Mouse (Mus musculus) heart, embryonic 14.5 days (tissue): ENCODE measurements around the gene Gpr18. TPM values are rescaled to one million over a fixed set of nuclear protein-coding genes. Genes with fewer than 3 reads are reported as not detected.
A peak's percentile ranks its signal among the peaks of the same experiment; 100 is the strongest.

ENCODE experiments used
- ATAC-seq: fragments of 200-750 bp; cut with Nextera tagmentation; 2 replicates; pipeline ENCODE4 v1.8.0; 2017; ENCODE audit warnings: low read depth, moderate TSS enrichment; ENCODE audit not compliant: insufficient number of reproducible peaks, insufficient read depth, low FRiP score
- H3K27ac ChIP-seq, 2 experiments: fragments of 200-500 bp in 1 of 2; fragments of 300-500 bp in 1 of 2; sonication (generic) in 1 of 2; replicated peaks in 1 of 2; 2 replicates each; pipeline ENCODE4 v1.5.1; 2012 to 2014; ENCODE audit warnings: low read depth in 2 of 2, low read length in 2 of 2, control low read depth in 1 of 2, mild to moderate bottlenecking in 1 of 2, mixed read lengths in 1 of 2; ENCODE audit not compliant: control insufficient read depth in 1 of 2, insufficient read depth in 1 of 2
- H3K27me3 ChIP-seq: fragments of 300-500 bp; sonication (generic); 2 replicates; pipeline ENCODE4 v1.6.1; 2014; ENCODE audit warnings: mild to moderate bottlenecking, low read length, control low read depth; ENCODE audit not compliant: control insufficient read depth, insufficient read depth
- H3K36me3 ChIP-seq: fragments of 300-500 bp; sonication (generic); 2 replicates; pipeline ENCODE4 v1.6.1; 2014; ENCODE audit warnings: mild to moderate bottlenecking, control low read depth, low read length, mixed read lengths; ENCODE audit not compliant: control insufficient read depth, insufficient read depth
- H3K4me1 ChIP-seq, 2 experiments: fragments of 200-500 bp in 1 of 2; fragments of 300-500 bp in 1 of 2; sonication (generic) in 1 of 2; 2 replicates each; pipeline ENCODE4 v1.6.1; 2012 to 2014; ENCODE audit warnings: low read length in 2 of 2, control low read depth in 1 of 2, mixed read lengths in 1 of 2; ENCODE audit not compliant: control insufficient read depth in 2 of 2, insufficient read depth in 2 of 2
- H3K4me2 ChIP-seq: fragments of 300-500 bp; sonication (generic); 2 replicates; pipeline ENCODE4 v1.6.1; 2014; ENCODE audit warnings: mild to moderate bottlenecking, low read length
- H3K4me3 ChIP-seq, 2 experiments: fragments of 200-500 bp in 1 of 2; fragments of 300-500 bp in 1 of 2; sonication (generic) in 1 of 2; 2 replicates each; pipeline ENCODE4 v1.5.1; 2012 to 2014; ENCODE audit warnings: low read length in 2 of 2, mild to moderate bottlenecking in 2 of 2, control low read depth in 1 of 2, low read depth in 1 of 2, moderate library complexity in 1 of 2; ENCODE audit not compliant: control insufficient read depth in 1 of 2, insufficient read depth in 1 of 2
- H3K9ac ChIP-seq: fragments of 300-500 bp; sonication (generic); 2 replicates; pipeline ENCODE4 v1.6.1; 2014; ENCODE audit warnings: mild to moderate bottlenecking, low read length
- H3K9me3 ChIP-seq: fragments of 300-500 bp; sonication (generic); 2 replicates; pipeline ENCODE4 v1.6.1; 2016; ENCODE audit warnings: low read length, control low read depth; ENCODE audit not compliant: control insufficient read depth
- WGBS: fragments of 180-500 bp; shearing (Covaris S2); extraction: QIAGEN DNeasy Blood & Tissue Kit; methylation state at CpG from one replicate; pipeline ENCODE4 v1.1.7; 2014; 5-methylcytosine and 5-hydroxymethylcytosine counted together
- polyA plus RNA-seq: library from polyadenylated mRNA; unstranded; fragments of >200 nt; fragmentation: Nextera tagmentation; extraction: Ambion mirVana; gene quantifications from 2 replicates; pipeline ENCODE4 v1.2.1, GENCODE M21; 2014

The Gpr18 gene
- polyA plus RNA-seq, 1 experiment from 2014 or later, result not detected

DNA sequence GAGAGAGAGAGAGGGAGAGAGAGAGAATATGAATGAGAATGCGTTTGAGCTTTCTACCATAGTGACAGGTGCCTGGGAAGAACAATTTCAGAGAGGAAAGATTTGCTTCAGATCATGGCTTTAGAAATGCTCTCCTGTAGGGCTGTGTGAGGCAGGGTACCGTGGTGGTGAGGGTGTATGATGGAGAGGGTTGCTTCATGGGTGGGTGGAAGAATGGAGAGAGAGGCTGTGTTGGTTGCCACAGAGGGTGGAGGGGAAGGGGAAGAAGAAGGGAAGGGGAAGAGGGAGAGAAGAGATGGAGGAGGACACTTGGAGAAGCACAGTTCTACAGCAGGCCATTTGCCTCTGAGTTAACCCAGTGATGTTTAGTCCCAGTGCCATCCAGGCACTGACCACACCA, 17.8 kb downstream of the Gpr18 start:
- no peaks in the 10 kb centered on the region for H3K36me3 ChIP-seq
- no peak overlapping the region for H3K27ac ChIP-seq
- no peaks in the 10 kb centered on the region for H3K27me3 ChIP-seq
- peaks cover 6 to 38% of the 10 kb centered on the region in 2 experiments for H3K4me1 ChIP-seq
- no peak overlapping the region for H3K4me3 ChIP-seq
- ATAC-seq, result no peak
- H3K4me2 ChIP-seq, result no peak overlapping the region
- H3K9me3 ChIP-seq, result no peaks in the 10 kb centered on the region
- no peak overlapping the region for H3K9ac ChIP-seq
- WGBS, result 92% methylated on average over 2 of the region's 2 CpGs

DNA sequence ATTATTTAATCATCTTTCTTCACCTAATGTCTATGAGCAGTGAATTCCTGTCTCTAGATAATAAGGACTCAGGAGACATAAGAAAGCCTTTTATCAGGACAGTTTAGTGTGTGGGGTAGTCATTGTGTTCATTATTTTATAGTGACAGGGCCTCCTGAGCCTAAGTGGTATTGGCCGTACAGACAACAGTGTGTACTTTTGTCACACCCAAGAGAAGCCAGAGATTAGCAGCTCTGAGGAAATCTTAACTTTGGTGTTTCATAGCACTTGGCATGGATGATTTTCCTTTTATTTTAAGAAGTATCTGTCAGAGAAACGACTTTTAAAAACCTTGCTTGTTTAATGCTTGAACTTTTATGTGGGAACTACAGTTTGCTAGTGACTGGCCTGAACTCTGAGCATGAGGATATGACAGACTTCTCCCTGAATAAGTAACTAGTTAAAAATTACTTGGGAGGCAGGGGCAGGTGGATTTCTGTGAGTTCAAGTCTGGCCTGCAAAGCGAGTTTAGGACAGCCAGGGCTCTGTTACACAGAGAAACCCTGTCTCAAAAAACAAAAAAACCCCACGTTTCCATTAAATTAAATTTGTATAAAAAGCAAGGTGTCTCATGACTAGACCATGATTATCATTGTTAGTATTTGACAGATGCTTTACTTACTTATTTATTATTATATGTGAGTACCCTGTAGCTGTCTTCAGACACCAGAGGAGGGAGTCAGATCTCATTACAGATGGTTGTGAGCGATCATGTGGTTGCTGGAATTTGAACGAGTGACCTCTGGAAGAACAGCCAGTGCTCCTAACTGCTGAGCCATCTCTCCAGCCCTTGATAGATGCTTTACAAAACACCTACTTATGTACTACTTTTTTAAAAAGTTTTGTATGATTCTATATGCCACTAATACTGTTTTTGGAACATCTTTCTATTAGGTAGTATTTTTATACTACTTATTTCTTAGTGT, 19.2 kb downstream of the Gpr18 start:
- Histone ChIP-seq H3K36me3 (no peaks in the 10 kb centered on the region), H3K4me3 (no peak overlapping the region), H3K4me1 (peaks cover 6 to 38% of the 10 kb centered on the region in 2 experiments), H3K9ac (no peak overlapping the region), H3K27ac (no peak overlapping the region), H3K27me3 (no peaks in the 10 kb centered on the region), H3K9me3 (no peaks in the 10 kb centered on the region), H3K4me2 (no peak overlapping the region)
- WGBS, result 60% methylated on average over 6 of the region's 6 CpGs
- ATAC-seq, result no peak

DNA sequence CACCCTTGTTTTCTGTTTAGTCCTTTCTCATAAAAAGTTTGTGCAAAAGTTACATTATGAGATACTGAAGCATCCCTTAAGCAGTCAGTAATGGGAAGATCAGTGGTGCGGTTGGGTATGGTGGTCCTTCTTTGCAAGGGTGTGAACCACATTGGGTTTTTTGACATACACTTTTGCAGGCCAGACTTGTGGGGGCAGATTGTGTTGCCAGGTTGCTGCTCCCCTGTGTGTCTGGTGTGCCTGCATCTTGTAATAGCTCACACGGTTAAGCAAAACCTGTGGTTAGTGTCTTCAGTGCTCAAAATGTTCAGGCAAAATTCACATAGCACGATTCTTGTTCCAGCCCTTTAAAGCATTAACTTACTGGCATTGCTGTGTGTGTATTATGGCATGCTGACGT, 20.3 kb downstream of the Gpr18 start:
- Histone ChIP-seq H3K4me2 (no peak overlapping the region), H3K9me3 (no peaks in the 10 kb centered on the region), H3K36me3 (peaks cover 5% of the 10 kb centered on the region; the same call in 1 of the 2 replicates), H3K4me1 (peaks cover 6 to 38% of the 10 kb centered on the region in 2 experiments), H3K9ac (no peak overlapping the region), H3K4me3 (no peak overlapping the region), H3K27me3 (no peaks in the 10 kb centered on the region), H3K27ac (no peak overlapping the region)
- WGBS, result 79% methylated on average over 4 of the region's 4 CpGs
- no peak for ATAC-seq

DNA sequence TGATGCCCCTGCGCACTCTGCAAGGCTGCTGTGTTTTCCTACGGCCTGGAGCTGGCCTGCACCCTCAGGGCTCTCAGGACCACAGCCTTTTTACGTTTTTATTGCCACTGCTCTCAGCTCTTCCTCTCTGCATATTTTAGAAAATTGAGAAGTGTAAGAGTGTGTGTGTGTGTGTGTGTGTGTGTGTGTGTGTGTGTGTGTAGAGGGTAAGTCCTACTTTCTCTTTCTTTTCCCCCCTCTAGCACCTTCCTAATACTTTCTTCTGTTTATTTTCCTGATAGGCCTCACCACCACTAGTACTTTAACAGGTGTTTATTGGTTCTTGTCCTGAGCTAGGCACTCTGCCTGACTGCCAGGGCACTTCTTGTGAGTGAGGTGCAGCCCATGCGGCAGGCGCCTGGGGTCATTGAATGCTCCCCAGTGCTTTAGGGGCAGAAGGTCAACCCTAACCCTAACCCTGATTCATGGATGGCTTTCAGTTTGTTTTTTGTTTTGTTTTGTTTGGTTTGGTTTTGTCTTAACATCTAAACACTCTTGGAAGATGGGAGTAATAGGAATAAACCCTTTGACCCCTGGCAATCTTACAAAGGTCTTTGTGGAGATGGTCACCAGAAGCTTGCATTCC, 21.0 kb downstream of the Gpr18 start:
- ATAC-seq, result no peak
- 90% methylated on average over 5 of the region's 5 CpGs for WGBS
- Histone ChIP-seq H3K27ac (no peak overlapping the region), H3K4me1 (peaks cover 6 to 38% of the 10 kb centered on the region in 2 experiments), H3K36me3 (peaks cover 5% of the 10 kb centered on the region; the same call in 1 of the 2 replicates), H3K9me3 (no peaks in the 10 kb centered on the region), H3K4me3 (no peak overlapping the region), H3K4me2 (no peak overlapping the region), H3K9ac (no peak overlapping the region), H3K27me3 (no peaks in the 10 kb centered on the region)

DNA sequence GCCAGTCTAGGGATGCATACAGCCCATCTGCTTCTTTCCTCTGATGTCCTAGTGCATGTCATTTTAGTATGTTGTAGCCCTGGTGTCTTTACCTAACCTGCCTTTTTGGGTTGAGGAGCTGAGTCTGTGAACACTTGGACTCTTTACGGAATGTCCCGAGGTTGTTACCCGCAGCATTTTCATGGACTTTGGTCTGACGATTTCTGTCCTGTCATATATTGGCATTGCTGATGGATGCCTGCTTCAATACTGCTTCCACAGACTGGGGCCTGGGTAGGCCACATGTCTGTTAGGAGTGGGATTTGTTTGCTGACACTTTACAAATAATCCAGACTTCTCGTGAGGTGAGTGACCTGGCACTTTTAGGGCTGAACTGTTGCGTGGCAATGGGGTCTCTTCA, 21.8 kb downstream of the Gpr18 start:
- Histone ChIP-seq H3K4me1 (peaks cover 6 to 31% of the 10 kb centered on the region in 2 experiments), H3K4me2 (no peak overlapping the region), H3K4me3 (no peak overlapping the region), H3K9me3 (no peaks in the 10 kb centered on the region), H3K9ac (no peak overlapping the region), H3K27me3 (no peaks in the 10 kb centered on the region), H3K27ac (no peak overlapping the region), H3K36me3 (peaks cover 5% of the 10 kb centered on the region; the same call in 1 of the 2 replicates)
- ATAC-seq, result no peak
- WGBS, result 86% methylated on average over 6 of the region's 6 CpGs

DNA sequence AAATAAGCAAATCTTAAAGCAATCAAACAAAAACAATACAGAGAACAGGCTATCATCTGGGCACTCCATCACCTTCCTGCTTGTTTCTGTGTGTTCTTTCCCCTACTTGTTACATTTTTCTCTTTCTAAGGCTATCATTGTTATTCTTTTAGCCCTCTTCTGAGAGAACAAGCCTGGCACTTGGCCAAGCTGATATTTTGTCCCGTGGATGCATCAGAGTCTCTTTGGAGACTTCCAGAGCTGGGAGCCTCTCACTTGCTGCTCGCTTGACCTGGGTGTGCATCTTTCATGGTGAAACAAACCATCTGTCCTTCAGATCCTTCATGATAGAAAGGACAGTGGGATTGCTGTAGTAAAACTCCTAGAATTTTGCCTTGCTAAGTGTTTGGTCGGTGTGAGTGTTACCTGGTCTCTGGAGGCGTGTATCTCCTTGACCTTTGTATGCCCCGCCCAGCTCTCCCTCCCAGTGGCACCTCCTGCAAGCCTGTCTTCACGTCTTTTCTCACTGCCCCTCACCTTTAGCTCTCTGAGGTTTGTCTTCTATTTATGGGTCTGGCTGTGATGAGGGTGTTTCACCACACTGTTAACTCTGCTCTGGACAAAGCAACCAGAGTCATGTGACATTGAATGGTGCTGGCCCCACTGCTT, 31.3 kb downstream of the Gpr18 start:
- no peak overlapping the region for H3K4me3 ChIP-seq
- H3K36me3 ChIP-seq, result no peaks in the 10 kb centered on the region
- peak overlapping the region; percentile 37 to 40 for H3K27ac ChIP-seq
- H3K27me3 ChIP-seq, result no peaks in the 10 kb centered on the region
- H3K9me3 ChIP-seq, result no peaks in the 10 kb centered on the region
- no peak for ATAC-seq
- peaks cover 9 to 30% of the 10 kb centered on the region in 2 experiments for H3K4me1 ChIP-seq
- 21% methylated on average over 6 of the region's 6 CpGs for WGBS
- peak overlapping the region; percentile 2; the same call in 1 of the 2 replicates for H3K9ac ChIP-seq
- peak overlapping the region; percentile 45 for H3K4me2 ChIP-seq

DNA sequence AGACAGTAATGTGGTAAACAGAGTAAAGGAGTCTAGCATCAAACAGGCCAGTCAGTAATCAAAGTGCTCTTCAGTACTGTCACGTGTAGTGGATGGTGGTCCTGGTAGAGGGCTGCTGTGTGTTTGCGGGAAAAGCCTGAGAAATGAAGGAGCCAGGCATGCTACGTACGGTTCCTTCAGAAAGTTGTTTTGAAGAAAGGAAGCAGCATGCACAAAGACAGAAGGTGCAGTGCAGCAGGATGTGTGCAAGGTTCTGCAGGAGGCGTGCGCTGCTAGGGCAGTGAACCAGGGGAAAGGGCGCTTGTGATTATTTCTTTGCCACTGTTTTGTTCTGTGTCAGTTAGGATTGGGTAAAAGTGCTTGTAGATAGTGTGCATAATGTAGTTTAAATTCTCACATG, 34.4 kb downstream of the Gpr18 start:
- no peak for ATAC-seq
- no peak overlapping the region for H3K9ac ChIP-seq
- no peaks in the 10 kb centered on the region for H3K27me3 ChIP-seq
- H3K4me3 ChIP-seq, result no peak overlapping the region
- no peaks in the 10 kb centered on the region for H3K9me3 ChIP-seq
- no peaks in the 10 kb centered on the region for H3K36me3 ChIP-seq
- H3K27ac ChIP-seq, result no peak overlapping the region
- 85% methylated on average over 7 of the region's 7 CpGs for WGBS
- peaks cover 9 to 30% of the 10 kb centered on the region in 2 experiments for H3K4me1 ChIP-seq
- H3K4me2 ChIP-seq, result no peak overlapping the region
